Mouse (Mus musculus) left cerebral cortex, postnatal 25 days (tissue): ENCODE measurements around the gene Zfp664. TPM values are rescaled to one million over a fixed set of nuclear protein-coding genes. Genes with fewer than 3 reads are reported as not detected.
A peak's percentile ranks its signal among the peaks of the same experiment; 100 is the strongest.

Experiments used
- DNase-seq, 2 experiments: peaks; one replicate each; pipeline ENCODE4 v3.0.0; 2022; ENCODE audit warnings: low spot score in 2 of 2, mixed read lengths in 1 of 2
- intact Hi-C: fragments of 180-260 bp; cut with DNase I; formaldehyde crosslinking; loops from one replicate; pipeline ENCODE4 v1.15.1; 2025
- total RNA-seq, 2 experiments: library from RNA; stranded (reverse); gene quantifications; 2 replicates each; pipeline ENCODE4 v1.2.3; 2021

The Zfp664 gene
- total RNA-seq, 2 experiments from 2014 or later = 65.8 to 70.9 TPM

GRCm38 (mm10) chr5:124912946-124913933 lies 50.7 kb downstream of the Zfp664 start:
- no peak for DNase-seq
- intact Hi-C loops = no loop called here

DNA sequence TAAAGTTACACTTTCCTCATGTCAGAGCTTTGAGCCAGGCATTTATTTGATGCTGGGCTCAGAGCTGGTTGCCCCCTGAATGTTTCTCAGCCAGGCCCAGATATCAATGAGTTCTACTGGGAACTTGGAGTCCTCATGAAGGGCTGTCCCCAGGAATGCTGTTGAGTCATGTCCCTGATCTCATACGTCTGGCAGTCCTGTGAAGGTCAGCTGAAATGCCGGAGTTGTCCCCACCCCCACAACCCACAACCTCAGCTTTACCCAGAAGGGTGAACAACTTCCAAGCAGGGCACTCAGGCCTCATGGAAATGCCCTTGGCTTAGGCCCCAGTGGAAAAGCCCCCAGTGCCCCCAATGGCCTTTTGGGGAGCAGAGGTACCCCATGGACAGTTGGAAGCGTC lies 57.3 kb downstream of the Zfp664 start:
- intact Hi-C loops = no loop called here
- no peak for DNase-seq

DNA sequence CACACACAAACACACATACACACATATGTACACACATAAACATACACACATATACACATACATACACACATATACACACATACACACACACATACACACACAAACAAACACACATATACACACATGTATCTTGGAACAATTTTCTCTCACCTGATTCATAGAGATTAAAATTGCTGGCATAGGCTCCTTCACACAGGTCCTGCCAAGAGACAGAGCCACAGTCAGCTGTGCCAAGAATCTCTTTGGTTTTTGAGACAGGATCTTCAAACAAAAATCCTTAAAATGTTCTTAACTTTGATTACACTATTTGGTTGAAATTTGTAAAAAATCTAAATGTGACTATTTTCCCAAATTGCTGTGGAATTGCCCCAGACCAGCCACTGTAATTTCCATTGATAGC lies 58.9 kb downstream of the Zfp664 start:
- no peak for DNase-seq
- intact Hi-C loops = no loop called here

DNA sequence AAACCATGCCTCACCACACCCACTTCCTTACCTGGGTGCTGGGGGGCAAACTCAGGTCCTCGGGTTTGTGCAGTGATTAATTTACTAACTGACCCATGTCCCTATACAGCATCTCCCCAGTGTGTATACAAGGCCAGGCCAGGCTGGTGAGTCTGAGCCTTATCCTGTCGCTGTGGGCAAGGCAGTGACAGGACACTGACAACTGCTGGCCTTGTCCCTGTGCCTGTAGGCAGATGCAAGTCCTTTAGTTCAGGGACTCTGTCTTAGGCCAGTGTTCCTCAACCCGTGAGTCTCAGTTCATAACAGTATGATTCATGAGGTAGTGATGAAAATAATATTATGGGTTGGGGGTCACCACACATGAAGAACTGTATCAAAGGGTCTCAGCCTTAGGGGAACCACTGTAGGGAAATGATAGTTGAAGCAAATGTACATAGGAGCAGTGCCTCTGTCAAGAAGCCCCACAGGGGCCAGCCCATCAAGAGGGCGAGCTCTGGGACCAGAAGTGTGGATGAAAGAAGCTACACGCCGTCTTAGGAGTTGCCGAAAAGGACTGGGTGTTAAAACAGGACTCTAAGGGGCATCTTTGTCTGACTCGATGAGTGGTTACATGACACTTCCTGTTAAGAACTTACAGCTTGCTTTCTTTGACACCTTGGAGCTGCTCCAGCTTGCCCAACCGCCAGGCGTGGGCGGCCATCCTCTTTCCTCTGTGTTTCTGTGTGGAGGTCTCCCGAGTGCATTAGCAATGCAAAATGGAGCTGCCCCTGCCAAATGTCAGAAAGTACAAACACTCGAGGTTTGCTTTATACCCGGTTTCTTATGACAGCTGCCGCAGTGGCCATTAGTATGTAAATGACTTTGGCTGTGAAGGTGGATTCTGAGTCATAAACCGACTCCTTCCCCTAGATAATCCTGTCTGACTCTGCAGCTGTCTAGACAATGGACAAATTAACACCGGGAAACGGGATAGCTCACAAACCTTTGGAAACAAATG lies 60.2 kb downstream of the Zfp664 start:
- intact Hi-C loops = no loop called here

GRCm38 (mm10) chr5:124929425-124930054 lies 67.0 kb downstream of the Zfp664 start:
- intact Hi-C loops = no loop called here

More for the DNA sequence above, 60.2 kb downstream of the Zfp664 start:
- peak in 1 of 2 experiments; percentile 63 for DNase-seq

DNA sequence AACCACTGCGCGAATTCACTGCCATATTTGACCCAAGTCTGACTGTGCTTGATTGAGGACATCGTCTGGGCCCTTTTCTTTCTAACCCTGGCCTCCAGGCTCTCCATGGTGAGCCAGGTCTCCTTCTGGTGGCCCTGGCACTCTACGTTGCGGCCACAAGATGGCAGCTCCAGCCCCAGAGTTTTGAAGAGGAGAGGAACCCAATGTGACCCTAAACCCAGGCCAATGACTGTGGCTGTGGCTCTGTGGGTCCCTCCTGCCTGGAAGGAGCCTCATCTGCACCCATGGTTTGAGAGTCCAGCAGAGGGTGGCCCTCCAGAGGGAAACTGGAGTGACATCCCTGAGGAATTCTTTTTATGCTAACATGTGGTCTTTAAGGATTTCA lies 67.6 kb downstream of the Zfp664 start:
- DNase-seq = peak; percentile 16 to 29
- intact Hi-C loops = no loop called here

More at GRCm38 (mm10) chr5:124929425-124930054, 67.0 kb downstream of the Zfp664 start:
- DNase-seq = no peak

DNA sequence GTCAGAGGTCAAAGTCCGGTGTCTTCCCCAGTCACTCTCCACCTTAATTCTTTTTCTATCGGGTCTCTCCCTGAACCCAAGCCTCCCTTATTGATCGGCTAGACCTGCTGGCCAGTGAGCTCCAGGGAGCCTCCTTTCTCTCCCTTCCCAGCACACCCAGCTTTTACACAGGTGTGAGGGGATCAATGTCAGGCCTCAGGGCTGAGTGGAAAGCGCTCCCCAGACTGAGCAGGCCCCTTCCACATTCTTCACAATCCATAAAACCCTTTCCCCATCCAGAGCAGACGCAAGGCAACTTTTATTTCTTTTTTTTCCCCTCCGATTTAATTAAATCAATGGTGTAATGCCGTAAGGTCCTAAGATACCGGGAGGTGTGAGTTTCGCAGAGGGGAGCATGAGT lies 68.1 kb downstream of the Zfp664 start:
- no peak for DNase-seq
- intact Hi-C loops = no loop called here

DNA sequence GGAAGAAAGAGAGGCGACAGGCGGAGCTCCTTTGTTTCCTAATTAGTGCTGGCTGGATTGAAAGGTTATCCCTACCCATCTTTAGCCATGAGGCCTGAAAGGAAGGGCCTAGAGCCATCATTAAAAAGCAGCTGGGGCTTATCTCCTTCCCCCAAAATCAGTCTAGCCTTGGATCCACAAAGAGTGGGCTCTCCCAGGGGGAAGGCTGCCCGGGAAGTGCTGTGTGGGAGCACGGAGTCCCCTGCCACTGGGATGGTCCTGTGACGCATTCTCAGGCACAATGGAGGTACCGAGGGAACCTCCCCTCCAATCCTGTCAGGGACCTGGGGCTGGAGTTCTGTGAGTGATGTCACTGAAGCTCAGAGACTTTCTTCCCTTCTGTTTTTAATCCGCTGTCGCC lies 68.6 kb downstream of the Zfp664 start:
- intact Hi-C loops = no loop called here

GRCm38 (mm10) chr5:124934558-124934957 lies 72.1 kb downstream of the Zfp664 start:
- peak; percentile 13 to 75 for DNase-seq

More for the DNA sequence above, 68.6 kb downstream of the Zfp664 start:
- DNase-seq = no peak

GRCm38 (mm10) chr5:124943181-124943792 lies 80.8 kb downstream of the Zfp664 start:
- intact Hi-C loops = no loop called here
- no peak for DNase-seq

More at GRCm38 (mm10) chr5:124934558-124934957, 72.1 kb downstream of the Zfp664 start:
- intact Hi-C loops = no loop called here

DNA sequence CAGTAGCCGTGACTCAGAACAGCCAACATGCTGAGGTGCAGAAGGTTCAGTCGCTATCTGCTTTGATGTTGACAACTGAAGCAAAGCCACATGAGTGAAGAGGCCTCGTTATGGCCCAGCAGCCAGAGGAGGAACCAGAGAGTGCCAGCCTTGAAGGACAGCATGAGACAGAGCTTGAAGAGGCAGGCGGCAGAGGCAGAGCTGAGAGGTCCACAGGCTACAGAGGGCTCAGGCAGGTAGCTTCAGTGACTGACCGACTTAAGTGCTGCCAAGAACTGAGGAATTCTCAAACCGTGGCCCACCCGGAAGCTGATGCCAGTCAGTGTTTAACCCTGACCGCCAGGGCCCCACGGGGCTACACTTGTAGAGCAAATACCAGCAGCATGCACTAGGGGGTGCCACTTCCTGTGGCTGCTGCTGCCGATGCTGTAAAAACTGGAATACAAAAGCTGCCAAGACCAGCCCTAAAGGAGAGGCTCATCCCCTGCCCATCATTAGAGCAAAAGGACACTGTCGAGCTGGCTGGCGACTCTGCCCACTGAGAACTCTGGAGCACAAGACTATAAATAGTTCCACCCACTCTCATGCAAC lies 81.4 kb downstream of the Zfp664 start:
- intact Hi-C loops = loop anchor here (1.0 kb wide), 1 partner anchor 70 kb away; no protein-coding TSS in a partner anchor
- peak; percentile 35 to 41 for DNase-seq

- DNase-seq = peak in 1 of 2 experiments; percentile 16
- intact Hi-C loops = loop anchor here (1.0 kb wide), 1 partner anchor 70 kb away; no protein-coding TSS in a partner anchor
Measured at GRCm38 (mm10) chr5:124944384-124944783, 81.9 kb downstream of the Zfp664 start.

GRCm38 (mm10) chr5:124945046-124945445 lies 82.6 kb downstream of the Zfp664 start:
- intact Hi-C loops = no loop called here
- no peak for DNase-seq

DNA sequence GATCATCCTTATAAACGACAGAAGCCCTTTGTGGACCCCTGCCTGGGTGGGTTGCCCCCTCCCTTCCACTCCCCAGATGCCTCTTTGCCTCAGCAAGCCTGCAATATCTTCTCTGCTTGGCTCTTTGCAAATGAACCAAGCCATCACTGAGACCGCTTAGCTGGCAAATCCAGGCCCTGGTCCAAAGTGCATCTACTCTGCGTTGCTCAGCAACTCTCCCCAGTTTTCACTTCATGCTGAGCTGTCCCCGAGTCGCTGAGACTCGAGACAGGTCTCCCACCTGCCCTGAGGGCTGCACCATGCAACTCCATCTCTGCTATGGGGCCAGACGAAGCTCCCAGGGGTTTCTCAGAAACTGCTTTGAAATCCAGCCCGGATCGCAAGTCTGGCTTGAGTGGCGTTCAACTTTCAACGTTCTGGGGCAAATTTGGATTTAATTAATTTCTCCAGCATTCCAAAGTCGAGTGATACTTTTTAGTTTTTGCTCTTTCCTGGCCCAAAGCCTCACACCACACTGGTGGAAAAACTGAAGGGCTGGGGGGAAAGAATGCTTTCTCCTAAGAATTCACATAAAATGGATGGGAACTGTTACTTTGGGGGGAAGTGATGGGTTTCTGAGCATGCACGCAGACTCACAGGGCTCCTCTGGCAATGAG lies 88.3 kb downstream of the Zfp664 start:
- DNase-seq = no peak

DNA sequence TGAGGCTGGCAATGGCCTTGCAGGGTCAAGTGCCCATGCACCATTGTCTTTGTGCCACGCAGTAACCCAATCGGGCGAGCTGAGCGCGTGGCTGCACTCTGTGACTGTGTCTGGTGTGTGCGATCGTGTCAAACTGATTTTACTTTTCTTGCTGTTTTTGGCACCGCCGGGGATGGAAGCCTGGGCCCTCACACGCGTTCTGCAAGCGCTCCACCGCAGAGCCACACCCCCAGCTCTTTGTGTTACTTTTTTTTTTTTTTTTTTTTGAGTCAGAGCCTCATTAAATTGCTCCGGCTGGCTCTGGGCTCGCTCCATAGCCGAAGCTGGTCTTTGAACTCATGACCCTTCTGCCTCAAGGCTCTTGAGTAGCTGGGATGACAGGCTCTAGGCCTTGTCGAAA lies 88.8 kb downstream of the Zfp664 start:
- DNase-seq = no peak
- intact Hi-C loops = no loop called here

More for the DNA sequence above, 88.3 kb downstream of the Zfp664 start:
- intact Hi-C loops = no loop called here
